Mouse (Mus musculus): ENCODE results near the gene Chst12. TPM values are rescaled to one million over a fixed set of nuclear protein-coding genes. Genes with fewer than 3 reads are reported as not detected.
"Not testable (repeated sequence)": the region's sequence is repeated elsewhere in the genome, so short reads cannot be mapped to it uniquely, and the experiment has no call there.

Chst12 gene
- 22.6 and 27.4 TPM in 2 replicates for polyA plus RNA-seq (2015; fragmentation: Nextera tagmentation; extraction: Ambion mirVana)

DNA sequence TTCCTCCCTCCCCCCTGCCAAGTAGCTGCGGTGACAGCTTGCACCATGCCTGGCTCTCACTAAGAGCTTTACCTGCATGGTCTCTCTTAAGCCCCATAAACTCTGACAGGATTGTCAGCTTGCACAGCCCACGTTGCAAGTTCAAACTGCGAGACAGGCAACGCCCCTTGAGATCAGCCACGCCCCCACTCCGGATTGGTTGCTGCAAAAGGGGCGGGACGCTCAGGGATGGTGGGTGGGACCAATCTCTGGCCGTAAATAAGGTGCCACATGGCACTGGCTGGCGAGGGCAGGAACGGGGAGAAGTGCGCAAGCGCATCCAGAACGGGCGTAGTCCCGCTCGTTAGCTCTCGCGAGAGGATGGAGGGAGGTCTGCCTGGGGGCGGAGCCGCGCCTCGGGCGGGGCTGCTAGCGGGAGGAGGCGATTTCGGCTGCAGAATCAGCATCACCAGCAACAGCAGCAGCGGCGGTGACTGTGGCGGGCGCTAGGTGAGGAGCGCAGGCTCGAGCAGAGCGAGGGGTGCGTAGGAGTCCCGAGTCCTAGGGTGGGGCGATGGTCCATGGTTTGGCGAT lies at the start of gene Chst12:
Gene Chst12, plus strand, starts transcription at position 343 of the 573 bp plus-strand sequence.
- WGBS, result under 1% methylated on average over 38 of the region's 38 CpGs
- H3K27me3 ChIP-seq (ENCODE audit: control insufficient read depth, insufficient read depth, low read length), result no peaks in the 10 kb centered on the region
- H3K36me3 ChIP-seq (ENCODE audit: control insufficient read depth, insufficient read depth, low read length), result no peaks in the 10 kb centered on the region
- peak; percentile 96 for ATAC-seq (ENCODE audit: insufficient read depth, low FRiP score)
- peak within 1 kb of the TSS; percentile 73 for H3K27ac ChIP-seq (ENCODE audit: low read length)
- H3K4me1 ChIP-seq (ENCODE audit: control insufficient read depth, insufficient read depth, low read length), result peaks cover 35% of the 10 kb centered on the region
- no peaks in the 10 kb centered on the region for H3K9me3 ChIP-seq (replicated peaks; ENCODE audit: control insufficient read depth, low read length)
- peak within 1 kb of the TSS; percentile 76 for H3K4me2 ChIP-seq (ENCODE audit: low read depth, low read length)
- peak within 1 kb of the TSS; percentile 78 for H3K9ac ChIP-seq (ENCODE audit: low read length)
- peak within 1 kb of the TSS; percentile 69 for H3K4me3 ChIP-seq (replicated peaks; ENCODE audit: low read length)

DNA sequence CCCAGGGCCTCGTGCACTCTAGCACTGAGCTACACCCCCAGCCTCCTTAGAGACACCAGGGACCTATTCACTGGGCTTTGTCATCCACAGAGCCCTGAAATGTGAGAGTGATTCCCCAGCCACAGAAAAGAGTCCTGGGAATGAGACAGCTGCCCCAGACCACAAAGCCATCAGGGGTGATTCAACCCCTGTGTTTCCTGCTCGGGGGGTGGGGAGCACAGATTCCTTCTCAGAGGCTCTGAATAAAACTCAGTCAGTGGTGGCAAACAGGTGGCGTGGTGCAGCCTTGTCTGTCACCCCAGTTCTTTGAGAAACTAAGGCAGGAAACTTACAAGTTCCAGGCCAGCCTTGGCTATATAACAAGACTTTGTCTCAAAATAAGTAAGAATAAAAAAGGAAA lies 43.9 kb upstream of the Chst12 start:
- no peak overlapping the region for H3K9ac ChIP-seq (ENCODE audit: low read length)
- 75% methylated on average over 3 of the region's 3 CpGs for WGBS
- H3K9me3 ChIP-seq (replicated peaks; ENCODE audit: control insufficient read depth, low read length), result peaks cover 3% of the 10 kb centered on the region; the same call in 1 of the 2 replicates
- no peaks in the 10 kb centered on the region for H3K36me3 ChIP-seq (ENCODE audit: control insufficient read depth, insufficient read depth, low read length)
- no peaks in the 10 kb centered on the region for H3K27me3 ChIP-seq (ENCODE audit: control insufficient read depth, insufficient read depth, low read length)
- ATAC-seq (ENCODE audit: insufficient read depth, low FRiP score), result no peak
- H3K4me2 ChIP-seq (ENCODE audit: low read depth, low read length), result no peak overlapping the region
- no peak overlapping the region for H3K27ac ChIP-seq (ENCODE audit: low read length)
- H3K4me3 ChIP-seq (replicated peaks; ENCODE audit: low read length), result no peak overlapping the region
- no peaks in the 10 kb centered on the region for H3K4me1 ChIP-seq (ENCODE audit: control insufficient read depth, insufficient read depth, low read length)

DNA sequence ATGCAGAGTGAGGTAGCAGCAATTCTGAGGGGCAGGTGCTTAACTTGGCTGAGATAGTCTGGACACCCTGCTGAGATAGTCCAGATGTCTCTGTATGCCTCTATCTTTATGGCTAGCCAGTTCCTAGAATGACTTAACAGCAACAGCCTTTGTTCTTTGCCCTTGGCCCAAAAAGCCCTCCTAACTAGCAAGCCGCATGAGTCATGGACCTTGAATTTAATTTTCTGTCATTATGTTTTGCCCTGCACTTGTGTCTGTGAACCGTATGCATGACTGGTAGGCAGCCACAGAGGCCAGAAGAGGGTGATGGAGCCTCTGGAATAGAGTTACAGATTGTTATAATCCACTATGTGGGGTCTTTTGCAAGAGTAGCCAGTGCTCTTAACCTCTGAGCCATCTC lies 42.2 kb upstream of the Chst12 start:
- H3K27me3 ChIP-seq (ENCODE audit: control insufficient read depth, insufficient read depth, low read length); H3K4me2 ChIP-seq (ENCODE audit: low read depth, low read length); H3K27ac ChIP-seq (ENCODE audit: low read length); H3K4me1 ChIP-seq (ENCODE audit: control insufficient read depth, insufficient read depth, low read length); H3K9ac ChIP-seq (ENCODE audit: low read length); H3K36me3 ChIP-seq (ENCODE audit: control insufficient read depth, insufficient read depth, low read length); H3K4me3 ChIP-seq (replicated peaks; ENCODE audit: low read length); ATAC-seq (ENCODE audit: insufficient read depth, low FRiP score); H3K9me3 ChIP-seq (replicated peaks; ENCODE audit: control insufficient read depth, low read length): not testable (repeated sequence)
- 82% methylated on average over 2 of the region's 2 CpGs for WGBS

DNA sequence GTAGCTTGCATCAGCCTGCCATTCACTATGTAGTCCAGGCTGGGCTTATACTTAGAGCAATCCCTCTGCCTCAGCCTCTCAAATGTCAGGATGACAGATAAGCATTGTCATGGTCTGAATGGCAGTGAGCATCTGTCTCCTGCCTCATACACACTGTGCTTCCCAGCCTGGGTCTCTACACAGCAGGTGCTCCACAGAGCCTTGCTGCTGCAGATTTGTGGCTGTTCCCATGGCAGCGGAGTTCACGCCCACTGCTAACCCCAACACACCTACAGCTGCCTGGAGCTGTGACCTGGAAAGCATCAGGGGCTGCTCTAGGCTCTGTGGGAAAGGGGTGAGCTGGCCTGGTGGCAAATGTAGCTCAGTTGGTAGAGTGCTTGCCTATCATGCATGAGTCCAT lies 40.4 kb upstream of the Chst12 start:
- no peak overlapping the region for H3K4me2 ChIP-seq (ENCODE audit: low read depth, low read length)
- H3K36me3 ChIP-seq (ENCODE audit: control insufficient read depth, insufficient read depth, low read length), result no peaks in the 10 kb centered on the region
- 74% methylated on average over 2 of the region's 2 CpGs for WGBS
- peaks cover 3% of the 10 kb centered on the region; the same call in 1 of the 2 replicates for H3K9me3 ChIP-seq (replicated peaks; ENCODE audit: control insufficient read depth, low read length)
- no peaks in the 10 kb centered on the region for H3K4me1 ChIP-seq (ENCODE audit: control insufficient read depth, insufficient read depth, low read length)
- H3K27ac ChIP-seq (ENCODE audit: low read length), result no peak overlapping the region
- ATAC-seq (ENCODE audit: insufficient read depth, low FRiP score), result no peak; the same call in 1 of the 2 replicates
- H3K4me3 ChIP-seq (replicated peaks; ENCODE audit: low read length), result no peak overlapping the region
- no peaks in the 10 kb centered on the region for H3K27me3 ChIP-seq (ENCODE audit: control insufficient read depth, insufficient read depth, low read length)
- H3K9ac ChIP-seq (ENCODE audit: low read length), result no peak overlapping the region

GRCm38 (mm10) chr5:140472336-140472735 lies 33.0 kb upstream of the Chst12 start:
- no peak for ATAC-seq (ENCODE audit: insufficient read depth, low FRiP score)
- WGBS, result 78% methylated on average over 3 of the region's 3 CpGs

DNA sequence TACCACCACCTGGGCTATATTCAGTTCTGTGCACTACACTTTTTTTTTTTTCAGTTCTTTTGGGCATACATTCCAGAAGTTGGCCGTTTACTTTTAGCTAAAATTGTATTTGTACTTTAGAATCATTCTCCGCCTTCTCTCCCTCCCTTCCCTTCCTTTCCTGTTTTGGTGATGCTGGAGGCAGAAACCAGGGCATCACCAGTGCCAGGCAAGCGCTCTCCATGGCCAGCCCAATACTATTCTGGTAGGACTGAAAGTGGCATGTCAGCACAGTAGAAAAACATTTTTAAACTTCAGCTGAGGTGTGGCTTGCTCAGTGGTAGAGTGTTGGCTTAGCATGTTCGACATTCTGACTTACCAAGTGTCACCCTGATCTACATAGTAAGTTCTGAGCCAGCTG lies 23.9 kb upstream of the Chst12 start:
- no peak for ATAC-seq (ENCODE audit: insufficient read depth, low FRiP score)
- H3K36me3 ChIP-seq (ENCODE audit: control insufficient read depth, insufficient read depth, low read length), result no peaks in the 10 kb centered on the region
- no peak overlapping the region for H3K4me2 ChIP-seq (ENCODE audit: low read depth, low read length)
- H3K9me3 ChIP-seq (replicated peaks; ENCODE audit: control insufficient read depth, low read length), result 0 out of 2 replicates have a peak, but pooled peaks cover 3% of the 10 kb centered on the region
- WGBS, result 65% methylated on average over 4 of the region's 4 CpGs
- H3K27ac ChIP-seq (ENCODE audit: low read length), result no peak overlapping the region
- H3K27me3 ChIP-seq (ENCODE audit: control insufficient read depth, insufficient read depth, low read length), result no peaks in the 10 kb centered on the region
- H3K4me3 ChIP-seq (replicated peaks; ENCODE audit: low read length), result no peak overlapping the region
- H3K9ac ChIP-seq (ENCODE audit: low read length), result no peak overlapping the region
- H3K4me1 ChIP-seq (ENCODE audit: control insufficient read depth, insufficient read depth, low read length), result no peaks in the 10 kb centered on the region

More at GRCm38 (mm10) chr5:140472336-140472735, 33.0 kb upstream of the Chst12 start:
- 0 out of 2 replicates have a peak, but pooled peaks cover 3% of the 10 kb centered on the region for H3K9me3 ChIP-seq (replicated peaks; ENCODE audit: control insufficient read depth, low read length)
- H3K27me3 ChIP-seq (ENCODE audit: control insufficient read depth, insufficient read depth, low read length), result no peaks in the 10 kb centered on the region
- no peaks in the 10 kb centered on the region for H3K4me1 ChIP-seq (ENCODE audit: control insufficient read depth, insufficient read depth, low read length)
- H3K27ac ChIP-seq (ENCODE audit: low read length), result no peak overlapping the region
- H3K9ac ChIP-seq (ENCODE audit: low read length), result no peak overlapping the region
- H3K36me3 ChIP-seq (ENCODE audit: control insufficient read depth, insufficient read depth, low read length), result no peaks in the 10 kb centered on the region
- no peak overlapping the region for H3K4me3 ChIP-seq (replicated peaks; ENCODE audit: low read length)
- no peak overlapping the region for H3K4me2 ChIP-seq (ENCODE audit: low read depth, low read length)

DNA sequence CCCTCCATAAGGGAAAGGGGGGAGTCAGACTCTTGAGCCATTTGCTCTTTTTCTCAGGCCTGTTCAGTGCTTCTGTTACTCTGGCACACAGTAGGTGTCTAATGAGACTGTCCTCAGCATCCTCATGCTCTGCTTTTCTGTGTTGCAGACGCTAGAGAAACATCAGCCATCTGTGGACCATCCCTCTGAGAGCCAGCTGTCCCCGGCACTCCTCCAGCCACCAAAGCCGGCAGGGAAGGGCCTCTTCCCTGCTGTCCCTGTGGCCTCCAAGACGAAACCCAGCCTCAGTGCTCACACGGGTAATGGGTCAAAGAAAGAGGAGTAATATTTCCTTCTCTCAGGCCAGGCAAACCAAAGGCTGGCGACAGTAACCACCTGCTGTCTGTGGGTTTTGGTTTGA lies 14.2 kb upstream of the Chst12 start:
- ATAC-seq (ENCODE audit: insufficient read depth, low FRiP score), result no peak
- WGBS, result 56% methylated on average over 6 of the region's 6 CpGs
- no peak overlapping the region for H3K4me3 ChIP-seq (replicated peaks; ENCODE audit: low read length)

DNA sequence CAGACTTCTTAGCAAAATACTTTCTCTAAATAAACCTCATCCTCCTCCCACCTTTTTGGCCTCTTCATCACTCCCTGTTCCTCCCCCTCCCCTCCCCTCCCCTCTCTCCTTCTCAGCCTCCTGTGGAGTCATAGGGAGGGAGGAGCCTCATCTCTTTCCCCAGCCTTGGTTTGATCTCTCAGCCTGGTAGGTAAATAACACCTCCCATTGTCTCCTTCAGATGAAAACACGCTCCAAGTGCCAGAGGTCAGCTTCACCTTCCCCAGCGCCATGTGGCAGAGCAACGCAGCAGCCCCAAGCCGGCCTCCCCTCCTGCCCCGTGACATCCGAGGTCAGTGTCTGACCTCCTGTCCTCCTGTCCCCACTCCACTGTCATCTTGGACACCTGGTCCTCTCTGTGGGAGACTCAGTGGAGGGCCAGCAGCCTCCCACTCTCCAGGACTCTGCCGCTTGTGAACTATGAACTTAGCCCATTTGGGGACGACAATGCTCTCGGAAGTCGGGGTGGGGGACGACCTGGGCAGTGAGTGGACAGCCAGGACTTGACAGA lies 12.6 kb upstream of the Chst12 start:
- Histone ChIP-seq H3K4me1 (ENCODE audit: control insufficient read depth, insufficient read depth, low read length) (no peaks in the 10 kb centered on the region), H3K9me3 (replicated peaks; ENCODE audit: control insufficient read depth, low read length) (no peaks in the 10 kb centered on the region), H3K9ac (ENCODE audit: low read length) (no peak overlapping the region), H3K27ac (ENCODE audit: low read length) (no peak overlapping the region), H3K4me3 (replicated peaks; ENCODE audit: low read length) (no peak overlapping the region), H3K4me2 (ENCODE audit: low read depth, low read length) (no peak overlapping the region), H3K36me3 (ENCODE audit: control insufficient read depth, insufficient read depth, low read length) (no peaks in the 10 kb centered on the region), H3K27me3 (ENCODE audit: control insufficient read depth, insufficient read depth, low read length) (no peaks in the 10 kb centered on the region)
- WGBS, result 16% methylated on average over 11 of the region's 11 CpGs
- ATAC-seq (ENCODE audit: insufficient read depth, low FRiP score), result 0 out of 2 replicates have a peak, but pooled peaks have one; percentile 14

More for the DNA sequence above, 14.2 kb upstream of the Chst12 start:
- Histone ChIP-seq H3K27ac (ENCODE audit: low read length) (no peak overlapping the region), H3K4me1 (ENCODE audit: control insufficient read depth, insufficient read depth, low read length) (no peaks in the 10 kb centered on the region), H3K27me3 (ENCODE audit: control insufficient read depth, insufficient read depth, low read length) (peaks cover 2% of the 10 kb centered on the region; the same call in 1 of the 2 replicates), H3K9ac (ENCODE audit: low read length) (no peak overlapping the region; the same call in 1 of the 2 replicates), H3K36me3 (ENCODE audit: control insufficient read depth, insufficient read depth, low read length) (no peaks in the 10 kb centered on the region), H3K4me2 (ENCODE audit: low read depth, low read length) (no peak overlapping the region), H3K9me3 (replicated peaks; ENCODE audit: control insufficient read depth, low read length) (no peaks in the 10 kb centered on the region)

GRCm38 (mm10) chr5:140498176-140498575 lies 7.2 kb upstream of the Chst12 start:
- H3K27ac ChIP-seq (ENCODE audit: low read length), result no peak overlapping the region

More at GRCm38 (mm10) chr5:140498176-140498575, 7.2 kb upstream of the Chst12 start:
- H3K9ac ChIP-seq (ENCODE audit: low read length), result no peak overlapping the region
- H3K4me2 ChIP-seq (ENCODE audit: low read depth, low read length), result no peak overlapping the region
- no peaks in the 10 kb centered on the region for H3K36me3 ChIP-seq (ENCODE audit: control insufficient read depth, insufficient read depth, low read length)
- H3K4me3 ChIP-seq (replicated peaks; ENCODE audit: low read length), result no peak overlapping the region
- peaks cover 7% of the 10 kb centered on the region for H3K4me1 ChIP-seq (ENCODE audit: control insufficient read depth, insufficient read depth, low read length)
- no peaks in the 10 kb centered on the region for H3K27me3 ChIP-seq (ENCODE audit: control insufficient read depth, insufficient read depth, low read length)
- H3K9me3 ChIP-seq (replicated peaks; ENCODE audit: control insufficient read depth, low read length), result no peaks in the 10 kb centered on the region
- no peak for ATAC-seq (ENCODE audit: insufficient read depth, low FRiP score)
- 73% methylated on average over 6 of the region's 6 CpGs for WGBS

Measured in stomach, embryonic 16.5 days (tissue).